Mouse (Mus musculus) bone marrow macrophage, adult 2 months (primary cell): ENCODE measurements around the gene Ankrd37.

Experiments used
- CTCF ChIP-seq: IDR thresholded peaks from 2 replicates; pipeline ENCODE4 v1.5.1; 2012; ENCODE audit warnings: low read depth, mild to moderate bottlenecking, low read length, moderate library complexity
- POLR2A ChIP-seq: IDR thresholded peaks from 2 replicates; pipeline ENCODE4 v1.6.1; 2012; ENCODE audit warnings: mild to moderate bottlenecking, low read depth, low read length, borderline replicate concordance

- no peak for TF ChIP-seq CTCF
- 0 out of 2 replicates have a peak, but pooled peaks have one; percentile 74 for TF ChIP-seq POLR2A
Measured at GRCm38 (mm10) chr8:45999784-46000705, 5.5 kb downstream of the Ankrd37 start.
